Mouse (Mus musculus) brain, adult 2 months (tissue): ENCODE measurements around the gene 1700037C18Rik.
A peak's percentile ranks its signal among the peaks of the same experiment; 100 is the strongest.

Experiments
- DNase-seq: peaks from one replicate; pipeline ENCODE4 v3.0.0; 2011; ENCODE audit warnings: low read depth, low spot score

Gene 1700037C18Rik

GRCm38 (mm10) chr16:3908537-3909111, at the start of gene 1700037C18Rik, which contains the start of gene Cluap1:
Gene 1700037C18Rik (minus strand): TSS chr16:3908689.
Gene Cluap1 (plus strand): TSS chr16:3908801.
- peak; percentile 98 for DNase-seq

DNA sequence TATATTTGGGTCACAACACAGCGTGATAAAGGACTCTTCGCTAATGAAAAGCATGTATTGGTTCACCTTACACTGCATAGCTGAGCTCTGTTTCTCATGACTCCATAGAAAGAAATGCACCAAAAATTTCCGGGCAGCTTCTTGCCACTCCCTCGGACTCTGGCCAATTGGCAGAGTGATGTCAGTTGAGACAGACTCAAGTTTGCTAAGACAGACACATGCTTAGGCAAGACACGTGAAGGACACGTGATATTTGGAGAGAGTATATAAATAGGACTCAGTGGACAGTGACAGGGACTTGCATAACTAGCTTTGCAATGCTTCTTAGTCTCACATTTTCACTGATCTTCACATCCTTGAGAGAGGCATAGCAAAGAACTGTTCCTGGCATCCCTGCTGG, 47.9 kb upstream of the 1700037C18Rik start:
- peak; percentile 83 for DNase-seq

GRCm38 (mm10) chr16:3951141-3951540, 42.7 kb upstream of the 1700037C18Rik start:
- DNase-seq, result no peak

DNA sequence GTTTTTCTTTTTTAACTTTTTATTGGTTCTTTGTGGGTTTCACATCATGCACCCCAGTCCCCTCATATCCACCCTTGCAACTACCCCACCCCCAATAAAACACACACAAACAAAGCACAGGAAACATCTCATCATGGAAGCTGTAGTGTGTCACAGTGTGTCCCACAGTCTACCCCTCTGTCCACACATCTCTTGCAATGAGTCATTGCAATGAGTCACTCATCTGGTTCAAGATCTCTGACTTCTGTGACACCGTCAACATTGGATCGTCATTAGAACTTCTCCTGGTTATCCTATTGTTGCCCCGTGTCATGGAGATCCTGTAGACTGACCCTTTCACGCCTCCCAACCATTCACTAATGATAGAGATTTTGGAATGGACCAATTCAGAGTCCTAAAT, 26.2 kb upstream of the 1700037C18Rik start:
- no peak for DNase-seq

DNA sequence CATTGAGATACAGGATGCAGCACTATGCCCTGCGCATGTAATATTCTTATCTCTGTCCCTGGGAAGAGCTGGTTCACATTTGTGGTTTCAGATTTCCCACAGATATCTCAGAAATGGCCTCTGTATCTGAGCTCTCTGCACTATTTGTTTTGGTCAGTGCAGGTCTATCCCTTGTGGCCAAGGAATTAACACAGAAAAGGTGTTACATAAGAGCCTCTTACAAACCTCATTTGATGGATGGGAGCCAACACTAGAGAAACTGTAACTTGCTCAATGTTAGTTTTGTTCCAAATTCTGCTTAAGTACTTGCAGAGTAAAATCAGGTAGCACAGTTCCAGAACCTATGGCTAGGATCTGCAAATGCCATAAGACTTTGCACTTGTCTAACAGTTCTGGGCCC, 25.6 kb upstream of the 1700037C18Rik start:
- peak; percentile 33 for DNase-seq

DNA sequence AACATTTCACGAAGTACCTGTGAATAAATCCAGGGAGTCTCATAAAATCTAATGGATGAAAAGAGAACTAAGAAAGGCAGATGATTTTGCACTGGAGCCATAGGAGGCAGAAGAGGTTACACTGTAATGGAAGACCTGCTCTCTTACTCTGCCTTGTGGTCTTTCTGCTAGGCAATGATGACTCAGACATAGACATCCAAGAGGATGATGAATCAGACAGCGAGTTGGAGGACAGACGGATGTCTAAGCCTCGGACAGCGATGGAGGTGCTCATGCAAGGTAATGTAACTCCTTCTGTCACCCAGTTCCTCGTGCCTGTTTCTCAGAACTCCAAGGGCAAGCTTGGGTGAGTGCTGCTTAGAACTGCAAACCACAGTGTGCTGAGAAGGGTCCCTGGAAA, 25.0 kb upstream of the 1700037C18Rik start:
- DNase-seq, result peak; percentile 36

- peak; percentile 36 for DNase-seq
Observed at GRCm38 (mm10) chr16:3929151-3929550, 20.7 kb upstream of the 1700037C18Rik start.

- DNase-seq, result no peak
Observed at GRCm38 (mm10) chr16:3928582-3928981, 20.1 kb upstream of the 1700037C18Rik start.

- no peak for DNase-seq
Observed at GRCm38 (mm10) chr16:3923966-3924365, 15.5 kb upstream of the 1700037C18Rik start.

DNA sequence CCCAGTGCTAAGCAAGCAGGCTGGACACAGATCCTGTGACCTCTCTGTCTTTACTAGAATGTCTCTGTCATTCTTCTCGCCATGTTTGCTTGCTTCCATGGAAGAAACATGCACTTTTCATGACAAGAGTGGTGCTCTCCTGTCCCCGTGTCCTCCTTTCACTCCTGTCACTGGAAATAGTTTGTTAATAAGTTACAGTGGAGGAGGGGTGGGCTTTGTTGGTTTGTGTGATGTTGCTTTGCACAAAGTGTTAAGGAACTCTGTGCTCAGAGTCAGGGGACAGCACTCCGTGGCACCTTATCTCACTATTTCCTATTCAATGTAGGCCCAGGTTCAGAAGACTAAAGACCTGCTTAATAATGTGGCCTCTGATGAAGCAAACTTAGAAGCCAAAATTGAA, 15.0 kb upstream of the 1700037C18Rik start:
- DNase-seq, result no peak

DNA sequence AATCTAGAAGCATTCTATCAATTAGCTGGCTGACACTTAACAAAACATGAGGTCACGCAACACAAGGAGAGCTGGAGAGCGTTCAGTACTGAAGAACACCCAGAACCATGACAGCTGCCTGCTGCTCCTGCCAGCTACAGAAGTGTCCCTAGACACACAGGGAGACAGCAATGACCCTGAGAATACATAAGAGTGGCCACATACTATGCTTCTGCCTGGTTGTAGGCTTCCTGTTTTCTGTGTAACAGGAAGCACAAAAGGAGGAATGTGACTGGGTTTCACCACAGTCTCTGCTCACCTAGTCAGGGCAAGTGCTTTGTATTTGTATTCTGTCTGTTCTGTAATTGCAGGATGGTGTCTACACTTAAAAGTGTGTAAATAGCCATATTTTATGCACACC, 12.3 kb upstream of the 1700037C18Rik start:
- DNase-seq, result no peak

DNA sequence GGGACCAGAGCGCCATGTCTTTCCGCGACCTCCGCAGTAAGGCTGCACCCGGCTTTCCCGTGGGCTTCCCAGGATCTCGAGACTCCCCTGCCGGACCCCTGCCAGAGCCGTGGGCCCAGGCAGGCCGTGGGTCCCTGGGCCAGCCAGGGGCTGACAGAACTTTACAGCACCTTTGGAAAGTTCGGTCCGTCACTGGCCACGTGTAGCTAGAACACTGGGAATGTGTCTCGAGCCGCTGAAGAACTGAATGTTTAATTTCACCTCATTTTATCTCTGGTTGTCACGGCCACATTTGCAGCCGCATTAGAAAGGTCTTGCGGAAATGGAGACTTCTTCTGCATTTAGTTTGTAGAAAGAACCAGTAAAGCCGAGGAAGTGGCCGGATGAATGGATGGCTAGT, 629 bp upstream of the 1700037C18Rik start:
- DNase-seq, result no peak

DNA sequence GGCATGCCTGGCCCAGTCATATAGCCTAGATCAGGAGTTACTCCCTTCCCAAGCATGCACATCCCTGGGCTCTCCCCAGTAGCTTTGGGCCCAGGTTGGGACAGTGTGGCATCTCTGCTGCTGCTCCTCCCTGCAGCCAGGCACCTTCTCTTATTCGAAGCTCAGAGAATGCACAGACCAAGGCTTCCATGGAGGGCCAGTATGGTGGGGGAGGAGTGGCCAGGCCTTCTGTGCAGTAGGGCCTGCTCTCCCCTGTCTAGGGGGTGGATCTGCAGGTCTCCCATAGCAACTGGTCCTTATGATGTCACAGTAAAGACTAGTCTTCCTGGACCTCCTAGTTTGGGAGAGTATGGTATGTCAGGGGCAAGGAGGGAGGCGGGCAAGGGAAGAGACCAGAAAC, 1.0 kb downstream of the 1700037C18Rik start:
- no peak for DNase-seq

DNA sequence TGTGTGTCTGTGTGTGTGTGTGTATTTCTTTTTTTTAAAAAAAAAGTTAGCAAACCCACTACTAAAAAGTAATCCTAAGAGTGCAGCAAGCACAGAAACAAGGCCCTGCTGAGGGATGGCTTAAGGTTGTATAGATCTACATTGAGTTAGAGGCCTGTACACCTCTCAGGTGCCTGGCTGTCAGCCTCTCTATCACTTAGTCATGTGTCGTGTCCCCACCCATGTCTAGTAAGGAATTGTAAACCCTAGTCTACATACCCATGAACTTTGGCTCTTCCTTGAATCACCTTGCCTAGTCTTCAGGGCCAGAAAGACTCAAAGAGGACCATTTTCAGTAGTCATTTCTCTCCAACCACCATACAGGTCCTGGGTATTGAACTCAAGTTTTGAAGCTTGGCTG, 11.9 kb downstream of the 1700037C18Rik start:
- no peak for DNase-seq

DNA sequence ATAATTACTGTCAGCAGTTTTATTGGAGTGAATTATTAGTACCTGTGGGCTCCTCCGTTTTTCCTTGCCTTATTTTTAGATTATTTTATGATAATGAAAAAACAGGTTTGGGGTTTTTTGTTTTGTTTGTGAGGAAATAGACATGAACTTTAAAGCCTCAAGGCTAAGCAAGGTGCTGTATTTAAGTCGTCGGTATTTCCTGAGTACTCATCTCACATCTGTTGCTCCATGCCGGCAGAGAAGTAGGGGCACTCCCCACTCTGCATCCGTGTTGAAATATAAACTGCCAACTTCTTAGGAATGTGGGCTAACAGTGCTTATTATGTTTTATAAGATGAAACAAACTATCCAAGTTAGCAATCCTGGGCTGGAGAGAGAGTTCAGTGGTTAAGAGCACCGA, 12.4 kb downstream of the 1700037C18Rik start:
- no peak for DNase-seq

- peak; percentile 31 for DNase-seq
Observed at GRCm38 (mm10) chr16:3895173-3895792, 13.2 kb downstream of the 1700037C18Rik start.

DNA sequence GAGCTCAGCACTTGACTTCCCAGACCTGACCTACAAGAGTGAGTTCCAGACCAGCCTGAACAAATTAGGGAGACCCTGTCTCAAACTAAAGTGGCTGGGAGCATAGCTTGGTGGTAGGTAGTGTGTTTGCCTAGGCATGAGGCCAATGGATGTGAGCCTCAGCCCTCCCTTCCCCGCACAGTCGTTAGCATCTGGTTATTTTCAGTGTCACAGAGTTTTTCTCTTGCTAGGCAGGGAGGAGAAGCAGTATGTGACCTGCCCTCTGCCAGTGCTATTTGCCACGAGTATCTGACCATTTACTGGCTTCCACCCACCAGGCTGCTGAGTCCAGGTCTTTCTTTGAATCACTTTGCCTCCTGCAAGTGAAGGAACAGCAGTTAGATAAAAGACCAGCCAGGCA, 14.8 kb downstream of the 1700037C18Rik start:
- DNase-seq, result no peak

- DNase-seq, result peak; percentile 51
Observed at GRCm38 (mm10) chr16:3891621-3892295, 16.7 kb downstream of the 1700037C18Rik start.

GRCm38 (mm10) chr16:3885065-3885670, 23.3 kb downstream of the 1700037C18Rik start:
- DNase-seq, result peak; percentile 26

- DNase-seq, result peak; percentile 98
Observed at GRCm38 (mm10) chr16:3884201-3885064, 24.1 kb downstream of the 1700037C18Rik start, which contains the start of the genes Zfp597 and Gm20695. Gene Zfp597 (minus strand): TSS chr16:3884561. Gene Gm20695 (plus strand): TSS chr16:3884648.

DNA sequence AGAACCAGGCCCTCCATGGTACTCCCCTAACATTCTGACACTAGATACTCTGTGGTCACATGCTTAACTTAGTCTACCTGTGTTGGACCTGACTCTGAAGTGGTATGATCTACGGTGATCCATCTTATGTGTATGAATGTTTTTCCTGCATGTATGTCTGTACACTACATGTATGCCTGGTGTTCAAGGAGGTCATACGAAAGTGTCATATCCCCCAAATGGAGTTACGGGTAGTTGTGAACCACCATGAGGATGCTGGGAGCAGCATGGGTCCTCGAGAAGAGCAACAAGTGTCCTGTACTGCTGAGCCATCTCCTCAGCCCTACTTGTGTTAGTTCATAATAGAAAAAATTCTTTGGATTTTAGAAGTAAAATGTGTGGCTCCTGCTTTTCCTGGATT, 32.1 kb downstream of the 1700037C18Rik start:
- no peak for DNase-seq
